In genomic region chr4:40953521-40953920, GRCm38 (mm10) we compare ENCODE assay signal across 10 mouse cellular contexts. TPM values are rescaled to one million over a fixed set of nuclear protein-coding genes. Genes with fewer than 3 reads are reported as not detected.
DNase-seq lines count a peak whose midpoint lies in the region; ATAC-seq and TF ChIP-seq lines count a peak whose summit lies in the region.
"Had no signal": no experiment of that assay in that cellular context is flagged by ENCODE, and none has a peak within 500 bp of the region (broad histone marks: within the 10 kb centered on the region; RNA-seq: fewer than 3 reads in every experiment).

No protein-coding gene starts in this region.

- POLR2A ChIA-PET in Patski (lab: Charles Lee) = interaction anchor here (0.6 kb wide), 2 partner anchors 48 to 194 kb away, joined by 3 to 5 read pairs; no protein-coding TSS in a partner anchor

- DNase-seq in midbrain, postnatal 0 days (ENCODE audit: low spot score) = no peak
- DNase-seq in Patski (ENCODE audit: low read depth, low spot score) = no peak
- DNase-seq in kidney, adult 9 months = peak; percentile 64
- DNase-seq in frontal cortex, postnatal 36 days (ENCODE audit: low spot score in 2 of 2) = no peak
- no peak for DNase-seq in left cerebral cortex, adult 9 months (ENCODE audit: low spot score in 2 of 2)

- H3K27me3 ChIP-seq in midbrain, postnatal 0 days (ENCODE audit: insufficient read depth, low read length) = no peaks in the 10 kb centered on the region
- H3K27me3 ChIP-seq in midbrain, embryonic 13.5 days = no peaks in the 10 kb centered on the region
- H3K27me3 ChIP-seq in Patski = no peaks in the 10 kb centered on the region
- H3K27me3 ChIP-seq: embryonic facial prominence, embryonic 12.5 days; hindbrain, embryonic 15.5 days had no signal

- no peak for ATAC-seq in midbrain, postnatal 0 days (ENCODE audit: low FRiP score)
- no peak for ATAC-seq in midbrain, embryonic 13.5 days
- no peak for ATAC-seq in Patski
- ATAC-seq in neutrophil, adult 5-6 weeks (ENCODE audit: extremely low read depth, insufficient number of reproducible peaks, low FRiP score, poor library complexity, severe bottlenecking) = peak; percentile 56; the same call in 1 of the 2 replicates
- ATAC-seq in cerebellum, adult (ENCODE audit: insufficient number of reproducible peaks, low FRiP score, low TSS enrichment) = no peak

- CTCF ChIA-PET in Patski (lab: Charles Lee) = interaction anchor here (0.7 to 2.8 kb wide), 4 partner anchors 10 to 180 kb away, joined by 3 to 10 read pairs (median 4); no protein-coding TSS in a partner anchor

- H3K36me3 ChIP-seq in midbrain, postnatal 0 days (ENCODE audit: insufficient read depth, low read length) = peaks cover 43% of the 10 kb centered on the region
- H3K36me3 ChIP-seq in midbrain, embryonic 13.5 days = peaks cover 73% of the 10 kb centered on the region

- H3K9me3 ChIP-seq in midbrain, postnatal 0 days (ENCODE audit: low read length) = no peaks in the 10 kb centered on the region
- no peaks in the 10 kb centered on the region for H3K9me3 ChIP-seq in midbrain, embryonic 13.5 days
- H3K9me3 ChIP-seq: embryonic facial prominence, embryonic 12.5 days; hindbrain, embryonic 15.5 days had no signal

- no peak overlapping the region for H3K9ac ChIP-seq in midbrain, postnatal 0 days (replicated peaks; ENCODE audit: low read length, poor library complexity, severe bottlenecking)
- no peak overlapping the region for H3K9ac ChIP-seq in midbrain, embryonic 13.5 days (replicated peaks)
- H3K9ac ChIP-seq: embryonic facial prominence, embryonic 12.5 days; hindbrain, embryonic 15.5 days had no signal

- in situ Hi-C loops in Patski (cut with MboI; ENCODE audit: low pct_unique_long_range_greater_than_20kb) = no loop called here

- peak; percentile 40 for TF ChIP-seq CTCF in midbrain, postnatal 0 days (IDR thresholded peaks at IDR 0.05)
- TF ChIP-seq CTCF in Patski (IDR thresholded peaks at IDR 0.05) = peak; percentile 60

- no peak overlapping the region for H3K27ac ChIP-seq in midbrain, postnatal 0 days (ENCODE audit: low read depth, low read length)
- H3K27ac ChIP-seq in midbrain, embryonic 13.5 days = no peak overlapping the region
- H3K27ac ChIP-seq: embryonic facial prominence, embryonic 12.5 days; hindbrain, embryonic 15.5 days had no signal

- H3K4me3 ChIP-seq in midbrain, postnatal 0 days (ENCODE audit: low read depth, low read length) = no peak overlapping the region
- no peak overlapping the region for H3K4me3 ChIP-seq in midbrain, embryonic 13.5 days (replicated peaks)
- H3K4me3 ChIP-seq: embryonic facial prominence, embryonic 12.5 days; hindbrain, embryonic 15.5 days had no signal

- H3K4me2 ChIP-seq in midbrain, postnatal 0 days (ENCODE audit: low read depth, low read length, poor library complexity, severe bottlenecking) = no peak overlapping the region
- H3K4me2 ChIP-seq in midbrain, embryonic 13.5 days (replicated peaks) = no peak overlapping the region
- H3K4me2 ChIP-seq: embryonic facial prominence, embryonic 12.5 days; hindbrain, embryonic 15.5 days had no signal

- no peaks in the 10 kb centered on the region for H3K4me1 ChIP-seq in midbrain, postnatal 0 days (ENCODE audit: insufficient read depth, low read length)
- H3K4me1 ChIP-seq in midbrain, embryonic 13.5 days (replicated peaks) = peaks cover 10% of the 10 kb centered on the region

- 100% methylated on average over 1 of the region's 1 CpGs for WGBS in midbrain, postnatal 0 days
- 100% methylated on average over 1 of the region's 1 CpGs for WGBS in midbrain, embryonic 13.5 days

RNA-seq across cellular contexts. Expression of gene Chmp5, which starts 5.3 kb away (rescaled TPM):
- total RNA-seq in midbrain, postnatal 0 days (2014; rRNA removed) = 65.2 and 66.9 TPM in 2 replicates
- polyA plus RNA-seq in midbrain, postnatal 0 days (2015; fragmentation: Nextera tagmentation; extraction: Ambion mirVana) = 131 and 137 TPM in 2 replicates
- 184 and 194 TPM in 2 replicates for polyA plus RNA-seq in midbrain, embryonic 13.5 days (2015; fragmentation: Nextera tagmentation; extraction: Ambion mirVana)
- 110 TPM for polyA plus RNA-seq in Patski (2021)
- total RNA-seq in neutrophil, adult 5-6 weeks (2017) = 111 and 126 TPM in 2 replicates

RNA-seq across cellular contexts. Expression of gene Bag1, which starts 5.4 kb away (rescaled TPM):
- total RNA-seq in midbrain, postnatal 0 days (2014; rRNA removed) = 92.3 and 114 TPM in 2 replicates
- 163 and 170 TPM in 2 replicates for polyA plus RNA-seq in midbrain, postnatal 0 days (2015; fragmentation: Nextera tagmentation; extraction: Ambion mirVana)
- 182 and 186 TPM in 2 replicates for polyA plus RNA-seq in midbrain, embryonic 13.5 days (2015; fragmentation: Nextera tagmentation; extraction: Ambion mirVana)
- polyA plus RNA-seq in Patski (2021) = 140 TPM
- 134 and 143 TPM in 2 replicates for total RNA-seq in neutrophil, adult 5-6 weeks (2017)

RNA-seq across cellular contexts. Expression of gene Nfx1, which starts 17.2 kb away (rescaled TPM):
- total RNA-seq in midbrain, postnatal 0 days (2014; rRNA removed) = 63.1 and 74.4 TPM in 2 replicates
- polyA plus RNA-seq in midbrain, postnatal 0 days (2015; fragmentation: Nextera tagmentation; extraction: Ambion mirVana) = 70.6 and 76.3 TPM in 2 replicates
- 107 and 109 TPM in 2 replicates for polyA plus RNA-seq in midbrain, embryonic 13.5 days (2015; fragmentation: Nextera tagmentation; extraction: Ambion mirVana)
- polyA plus RNA-seq in Patski (2021) = 45.7 TPM
- 84.3 and 110 TPM in 2 replicates for total RNA-seq in neutrophil, adult 5-6 weeks (2017)

RNA-seq across cellular contexts. Expression of gene Spink4, which starts 33.7 kb away (rescaled TPM):
- total RNA-seq in midbrain, postnatal 0 days (2014; rRNA removed) = not detected in 2 replicates
- polyA plus RNA-seq in midbrain, postnatal 0 days (2015; fragmentation: Nextera tagmentation; extraction: Ambion mirVana) = not detected in 2 replicates
- polyA plus RNA-seq in midbrain, embryonic 13.5 days (2015; fragmentation: Nextera tagmentation; extraction: Ambion mirVana) = not detected in 2 replicates
- not detected for polyA plus RNA-seq in Patski (2021)
- total RNA-seq in neutrophil, adult 5-6 weeks (2017) = not detected in 2 replicates
- polyA plus RNA-seq: embryonic facial prominence, embryonic 12.5 days; hindbrain, embryonic 15.5 days had no signal
